Mouse (Mus musculus): ENCODE data around the gene Csmd2. TPM values are rescaled to one million over a fixed set of nuclear protein-coding genes. Genes with fewer than 3 reads are reported as not detected.

The Csmd2 gene
- not detected for total RNA-seq (2023)

GRCm38 (mm10) chr4:127987784-127988455 is at the start of gene Csmd2:
Gene Csmd2 (plus strand): TSS chr4:127987857.

GRCm38 (mm10) chr4:127970901-127971868 is 16.5 kb upstream of the Csmd2 start, which contains the start of gene CK137956:
Gene CK137956 (minus strand): TSS chr4:127970951.

GRCm38 (mm10) chr4:128260907-128261560 is 273.4 kb downstream of the Csmd2 start, which contains the start of gene Hmgb4:
Gene Hmgb4 (minus strand): TSS chr4:128260957.

GRCm38 (mm10) chr4:128609925-128610402 is 622.3 kb downstream of the Csmd2 start, which contains the start of gene Zscan20:
Gene Zscan20 (minus strand): TSS chr4:128610098.

Other genes with a start within 250 kb of the Csmd2 start
- not detected for gene CK137956, start 16.9 kb upstream of the Csmd2 start, total RNA-seq (2023)